Mouse (Mus musculus): ENCODE data around the gene Mcfd2.
"Not testable (repeated sequence)": the region's sequence is repeated elsewhere in the genome, so short reads cannot be mapped to it uniquely, and the experiment has no call there.

The Mcfd2 gene

GRCm38 (mm10) chr17:87306746-87307145, 41.0 kb upstream of the Mcfd2 start:
- no peaks in the 10 kb centered on the region for H3K9me3 ChIP-seq (ENCODE audit: low read length)
- no peak overlapping the region for H3K4me3 ChIP-seq (replicated peaks; ENCODE audit: low read length)
- H3K4me1 ChIP-seq (replicated peaks; ENCODE audit: low read depth, low read length): peaks cover 8% of the 10 kb centered on the region
- H3K27me3 ChIP-seq (ENCODE audit: insufficient read depth, low read length): no peaks in the 10 kb centered on the region
- H3K36me3 ChIP-seq (ENCODE audit: insufficient read depth, low read length): no peaks in the 10 kb centered on the region; the same call in 1 of the 2 replicates
- TF ChIP-seq CTCF (conservative IDR thresholded peaks at IDR 0.05; ENCODE audit: low read length) (no peak), POU5F1 (IDR thresholded peaks at IDR 0.05; ENCODE audit: borderline replicate concordance, low read length) (no peak), NANOG (IDR thresholded peaks at IDR 0.05; ENCODE audit: borderline replicate concordance, low read length) (no peak)

GRCm38 (mm10) chr17:87305065-87305464, 39.3 kb upstream of the Mcfd2 start:
- Histone ChIP-seq H3K27me3 (ENCODE audit: insufficient read depth, low read length) (no peaks in the 10 kb centered on the region), H3K4me3 (replicated peaks; ENCODE audit: low read length) (no peak overlapping the region), H3K36me3 (ENCODE audit: insufficient read depth, low read length) (no peaks in the 10 kb centered on the region; the same call in 1 of the 2 replicates), H3K4me1 (replicated peaks; ENCODE audit: low read depth, low read length) (no peaks in the 10 kb centered on the region), H3K9me3 (ENCODE audit: low read length) (no peaks in the 10 kb centered on the region)
- no peak for TF ChIP-seq POU5F1 (IDR thresholded peaks at IDR 0.05; ENCODE audit: borderline replicate concordance, low read length)
- no peak for TF ChIP-seq CTCF (conservative IDR thresholded peaks at IDR 0.05; ENCODE audit: low read length)
- TF ChIP-seq NANOG (IDR thresholded peaks at IDR 0.05; ENCODE audit: borderline replicate concordance, low read length): no peak

GRCm38 (mm10) chr17:87304151-87304894, 38.6 kb upstream of the Mcfd2 start:
- Histone ChIP-seq H3K9me3 (ENCODE audit: low read length) (no peaks in the 10 kb centered on the region), H3K36me3 (ENCODE audit: insufficient read depth, low read length) (no peaks in the 10 kb centered on the region; the same call in 1 of the 2 replicates), H3K27me3 (ENCODE audit: insufficient read depth, low read length) (no peaks in the 10 kb centered on the region), H3K4me1 (replicated peaks; ENCODE audit: low read depth, low read length) (no peaks in the 10 kb centered on the region), H3K4me3 (replicated peaks; ENCODE audit: low read length) (no peak overlapping the region)
- TF ChIP-seq NANOG (IDR thresholded peaks at IDR 0.05; ENCODE audit: borderline replicate concordance, low read length) (no peak), POU5F1 (IDR thresholded peaks at IDR 0.05; ENCODE audit: borderline replicate concordance, low read length) (no peak), CTCF (conservative IDR thresholded peaks at IDR 0.05; ENCODE audit: low read length) (no peak)

- no peaks in the 10 kb centered on the region for H3K36me3 ChIP-seq (ENCODE audit: insufficient read depth, low read length)
- TF ChIP-seq CTCF (conservative IDR thresholded peaks at IDR 0.05; ENCODE audit: low read length) (no peak), NANOG (IDR thresholded peaks at IDR 0.05; ENCODE audit: borderline replicate concordance, low read length) (no peak), POU5F1 (IDR thresholded peaks at IDR 0.05; ENCODE audit: borderline replicate concordance, low read length) (no peak)
- H3K9me3 ChIP-seq (ENCODE audit: low read length): no peaks in the 10 kb centered on the region
- no peak overlapping the region for H3K4me3 ChIP-seq (replicated peaks; ENCODE audit: low read length)
- no peaks in the 10 kb centered on the region for H3K27me3 ChIP-seq (ENCODE audit: insufficient read depth, low read length)
- H3K4me1 ChIP-seq (replicated peaks; ENCODE audit: low read depth, low read length): no peaks in the 10 kb centered on the region; the same call in 1 of the 2 replicates
Observed at GRCm38 (mm10) chr17:87302014-87302794, 36.5 kb upstream of the Mcfd2 start.

- not testable (repeated sequence) for H3K27me3 ChIP-seq (ENCODE audit: insufficient read depth, low read length); H3K4me3 ChIP-seq (replicated peaks; ENCODE audit: low read length); H3K9me3 ChIP-seq (ENCODE audit: low read length); H3K4me1 ChIP-seq (replicated peaks; ENCODE audit: low read depth, low read length); H3K36me3 ChIP-seq (ENCODE audit: insufficient read depth, low read length)
Observed at GRCm38 (mm10) chr17:87301607-87302006, 35.9 kb upstream of the Mcfd2 start.

GRCm38 (mm10) chr17:87300340-87300739, 34.6 kb upstream of the Mcfd2 start:
- H3K27me3 ChIP-seq (ENCODE audit: insufficient read depth, low read length): no peaks in the 10 kb centered on the region
- no peak overlapping the region for H3K4me3 ChIP-seq (replicated peaks; ENCODE audit: low read length)
- H3K9me3 ChIP-seq (ENCODE audit: low read length): no peaks in the 10 kb centered on the region
- TF ChIP-seq POU5F1 (IDR thresholded peaks at IDR 0.05; ENCODE audit: borderline replicate concordance, low read length) (no peak), NANOG (IDR thresholded peaks at IDR 0.05; ENCODE audit: borderline replicate concordance, low read length) (no peak), CTCF (conservative IDR thresholded peaks at IDR 0.05; ENCODE audit: low read length) (no peak)
- no peaks in the 10 kb centered on the region for H3K36me3 ChIP-seq (ENCODE audit: insufficient read depth, low read length)
- no peaks in the 10 kb centered on the region; the same call in 1 of the 2 replicates for H3K4me1 ChIP-seq (replicated peaks; ENCODE audit: low read depth, low read length)

GRCm38 (mm10) chr17:87298944-87299343, 33.2 kb upstream of the Mcfd2 start:
- no peak overlapping the region for H3K4me3 ChIP-seq (replicated peaks; ENCODE audit: low read length)
- H3K9me3 ChIP-seq (ENCODE audit: low read length): no peaks in the 10 kb centered on the region
- TF ChIP-seq NANOG (IDR thresholded peaks at IDR 0.05; ENCODE audit: borderline replicate concordance, low read length): no peak
- no peak for TF ChIP-seq CTCF (conservative IDR thresholded peaks at IDR 0.05; ENCODE audit: low read length)
- TF ChIP-seq POU5F1 (IDR thresholded peaks at IDR 0.05; ENCODE audit: borderline replicate concordance, low read length): no peak
- H3K27me3 ChIP-seq (ENCODE audit: insufficient read depth, low read length): no peaks in the 10 kb centered on the region
- H3K4me1 ChIP-seq (replicated peaks; ENCODE audit: low read depth, low read length): no peaks in the 10 kb centered on the region; the same call in 1 of the 2 replicates
- H3K36me3 ChIP-seq (ENCODE audit: insufficient read depth, low read length): no peaks in the 10 kb centered on the region

GRCm38 (mm10) chr17:87296701-87297100, 31.0 kb upstream of the Mcfd2 start:
- H3K4me3 ChIP-seq (replicated peaks; ENCODE audit: low read length); H3K9me3 ChIP-seq (ENCODE audit: low read length); H3K36me3 ChIP-seq (ENCODE audit: insufficient read depth, low read length); H3K4me1 ChIP-seq (replicated peaks; ENCODE audit: low read depth, low read length); H3K27me3 ChIP-seq (ENCODE audit: insufficient read depth, low read length): not testable (repeated sequence)
